Mouse (Mus musculus): ENCODE data around the gene Gm266. TPM values are rescaled to one million over a fixed set of nuclear protein-coding genes. Genes with fewer than 3 reads are reported as not detected.
"Not testable (repeated sequence)": the region's sequence is repeated elsewhere in the genome, so short reads cannot be mapped to it uniquely, and the experiment has no call there.

Gene Gm266
- polyA plus RNA-seq, 1 experiment from 2014 or later = 0.52 TPM

DNA sequence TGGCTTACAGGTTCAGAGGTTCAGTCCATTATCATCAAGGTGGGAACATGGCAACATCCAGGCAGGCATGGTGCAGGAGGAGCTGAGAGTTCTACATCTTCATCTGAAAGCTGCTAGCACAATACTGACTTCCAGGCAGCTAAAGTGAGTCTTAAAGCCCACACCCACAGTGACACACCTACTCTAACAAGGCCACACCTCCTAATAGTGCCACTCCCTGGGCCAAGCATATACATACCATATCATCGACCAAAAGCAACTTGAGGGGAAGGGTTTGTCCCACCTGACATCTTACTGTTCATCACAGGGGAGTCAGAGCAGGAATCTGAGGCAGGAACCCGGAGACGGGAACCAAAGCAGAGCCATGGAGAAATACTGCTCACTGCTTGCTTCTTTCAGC lies 22.8 kb upstream of the Gm266 start:
- Histone ChIP-seq H3K27me3 (ENCODE audit: control insufficient read depth, insufficient read depth, low read depth, low read length) (peaks cover 15% of the 10 kb centered on the region), H3K9ac (ENCODE audit: low read depth, low read length) (peak overlapping the region; percentile 47), H3K4me3 (ENCODE audit: low read depth, low read length) (peak overlapping the region; percentile 43), H3K4me1 (ENCODE audit: control insufficient read depth, low read depth, low read length) (peaks cover 18% of the 10 kb centered on the region), H3K4me2 (ENCODE audit: low read depth, low read length) (peak overlapping the region; percentile 60), H3K27ac (ENCODE audit: low read length) (peak overlapping the region; percentile 73)
- peak; percentile 85 for ATAC-seq (ENCODE audit: low read depth)
- not testable (repeated sequence) for H3K9me3 ChIP-seq (replicated peaks; ENCODE audit: control insufficient read depth, low read length); H3K36me3 ChIP-seq (ENCODE audit: control insufficient read depth, insufficient read depth)
- 59% methylated on average over 3 of the region's 3 CpGs for WGBS (ENCODE audit: insufficient replicate concordance)

DNA sequence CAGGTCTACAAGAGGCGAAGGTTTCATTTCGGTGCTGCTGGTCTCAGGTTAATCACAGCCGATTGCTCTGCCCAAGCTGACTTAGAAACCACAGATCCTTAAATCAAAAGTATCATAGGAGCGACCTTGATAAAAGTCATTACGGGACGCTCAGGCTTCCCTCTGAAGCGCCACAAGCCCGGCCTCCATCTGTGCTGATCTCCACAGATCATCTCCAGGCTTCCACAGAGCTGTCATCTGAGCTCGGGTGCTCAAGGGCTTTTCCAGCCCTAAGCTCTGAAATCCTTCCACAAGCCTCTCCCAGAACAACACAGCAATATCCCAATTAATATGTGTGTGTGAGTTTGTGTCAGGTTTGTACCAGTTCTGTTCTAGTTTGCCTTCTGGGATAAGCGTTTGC lies 22.3 kb upstream of the Gm266 start:
- no peaks in the 10 kb centered on the region for H3K36me3 ChIP-seq (ENCODE audit: control insufficient read depth, insufficient read depth)
- 0 out of 2 replicates have a peak, but pooled peaks have one; percentile 40 for ATAC-seq (ENCODE audit: low read depth)
- H3K4me1 ChIP-seq (ENCODE audit: control insufficient read depth, low read depth, low read length) = peaks cover 18% of the 10 kb centered on the region
- peaks cover 18% of the 10 kb centered on the region for H3K27me3 ChIP-seq (ENCODE audit: control insufficient read depth, insufficient read depth, low read depth, low read length)
- peak overlapping the region; percentile 42 for H3K9ac ChIP-seq (ENCODE audit: low read depth, low read length)
- H3K27ac ChIP-seq (ENCODE audit: low read length) = peak overlapping the region; percentile 73
- peak overlapping the region; percentile 42 for H3K4me3 ChIP-seq (ENCODE audit: low read depth, low read length)
- H3K9me3 ChIP-seq (replicated peaks; ENCODE audit: control insufficient read depth, low read length) = no peaks in the 10 kb centered on the region
- WGBS (ENCODE audit: insufficient replicate concordance) = 71% methylated on average over 10 of the region's 10 CpGs
- H3K4me2 ChIP-seq (ENCODE audit: low read depth, low read length) = peak overlapping the region; percentile 50

DNA sequence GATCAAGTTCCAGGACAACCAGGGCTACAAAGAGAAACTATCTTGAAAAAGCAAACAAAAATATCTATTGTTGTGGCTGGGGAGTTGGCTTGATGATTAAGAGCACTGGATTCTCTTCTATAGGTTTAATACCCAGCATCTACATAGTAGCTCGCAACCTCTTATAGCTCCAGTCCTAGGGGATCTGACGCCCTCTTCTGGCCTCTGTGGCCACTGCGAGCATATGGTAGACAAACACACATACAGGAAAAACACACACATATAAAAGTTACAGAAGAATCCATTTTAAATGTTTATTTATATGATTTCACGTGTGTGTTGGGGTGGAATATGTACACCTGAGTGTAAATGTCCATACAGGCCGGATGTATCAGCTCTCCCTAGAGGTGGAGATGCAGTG lies 21.4 kb upstream of the Gm266 start:
- 0 out of 2 replicates have a peak overlapping the region, but pooled peaks have one; percentile 50 for H3K4me2 ChIP-seq (ENCODE audit: low read depth, low read length)
- H3K4me3 ChIP-seq (ENCODE audit: low read depth, low read length) = no peak overlapping the region
- 53% methylated on average over 5 of the region's 5 CpGs for WGBS (ENCODE audit: insufficient replicate concordance)
- peaks cover 18% of the 10 kb centered on the region for H3K4me1 ChIP-seq (ENCODE audit: control insufficient read depth, low read depth, low read length)
- no peak overlapping the region; the same call in 1 of the 2 replicates for H3K27ac ChIP-seq (ENCODE audit: low read length)
- no peaks in the 10 kb centered on the region; the same call in 1 of the 2 replicates for H3K9me3 ChIP-seq (replicated peaks; ENCODE audit: control insufficient read depth, low read length)
- no peaks in the 10 kb centered on the region for H3K36me3 ChIP-seq (ENCODE audit: control insufficient read depth, insufficient read depth)
- H3K27me3 ChIP-seq (ENCODE audit: control insufficient read depth, insufficient read depth, low read depth, low read length) = peaks cover 18% of the 10 kb centered on the region
- ATAC-seq (ENCODE audit: low read depth) = no peak
- no peak overlapping the region for H3K9ac ChIP-seq (ENCODE audit: low read depth, low read length)

- Histone ChIP-seq H3K4me1 (ENCODE audit: control insufficient read depth, low read depth, low read length) (peaks cover 18% of the 10 kb centered on the region), H3K4me3 (ENCODE audit: low read depth, low read length) (no peak overlapping the region), H3K4me2 (ENCODE audit: low read depth, low read length) (no peak overlapping the region), H3K36me3 (ENCODE audit: control insufficient read depth, insufficient read depth) (no peaks in the 10 kb centered on the region), H3K27ac (ENCODE audit: low read length) (no peak overlapping the region), H3K9me3 (replicated peaks; ENCODE audit: control insufficient read depth, low read length) (no peaks in the 10 kb centered on the region; the same call in 1 of the 2 replicates), H3K27me3 (ENCODE audit: control insufficient read depth, insufficient read depth, low read depth, low read length) (peaks cover 22% of the 10 kb centered on the region), H3K9ac (ENCODE audit: low read depth, low read length) (no peak overlapping the region)
- WGBS (ENCODE audit: insufficient replicate concordance) = 5% methylated on average over 12 of the region's 12 CpGs
- ATAC-seq (ENCODE audit: low read depth) = peak; percentile 64
Measured at GRCm38 (mm10) chr12:111504904-111505303, 19.3 kb upstream of the Gm266 start.

DNA sequence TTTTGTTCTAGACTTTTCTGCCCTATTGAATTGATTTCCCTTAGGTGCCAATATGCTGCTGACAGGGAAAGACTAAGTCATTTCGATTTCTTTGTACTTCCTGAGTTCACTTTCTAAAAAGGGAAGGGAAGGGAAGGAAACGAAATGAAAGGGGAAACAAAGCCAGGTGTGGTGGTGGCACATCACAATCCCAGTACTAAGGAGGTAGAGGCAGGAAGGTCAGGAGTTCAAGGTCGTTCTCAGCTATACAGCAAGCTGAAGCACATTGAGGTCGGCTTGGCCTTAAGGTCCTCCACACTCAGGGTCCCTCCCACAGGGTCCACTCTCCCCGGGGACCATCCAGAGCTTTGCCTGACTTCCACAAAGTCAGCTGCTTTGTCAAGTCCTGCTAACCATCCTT lies 17.9 kb upstream of the Gm266 start:
- WGBS (ENCODE audit: insufficient replicate concordance) = 32% methylated on average over 5 of the region's 5 CpGs
- Histone ChIP-seq H3K4me3 (ENCODE audit: low read depth, low read length) (no peak overlapping the region), H3K9ac (ENCODE audit: low read depth, low read length) (no peak overlapping the region), H3K4me1 (ENCODE audit: control insufficient read depth, low read depth, low read length) (peaks cover 12% of the 10 kb centered on the region), H3K9me3 (replicated peaks; ENCODE audit: control insufficient read depth, low read length) (no peaks in the 10 kb centered on the region; the same call in 1 of the 2 replicates), H3K27ac (ENCODE audit: low read length) (no peak overlapping the region), H3K27me3 (ENCODE audit: control insufficient read depth, insufficient read depth, low read depth, low read length) (peaks cover 22% of the 10 kb centered on the region), H3K4me2 (ENCODE audit: low read depth, low read length) (no peak overlapping the region), H3K36me3 (ENCODE audit: control insufficient read depth, insufficient read depth) (no peaks in the 10 kb centered on the region)
- no peak for ATAC-seq (ENCODE audit: low read depth)

DNA sequence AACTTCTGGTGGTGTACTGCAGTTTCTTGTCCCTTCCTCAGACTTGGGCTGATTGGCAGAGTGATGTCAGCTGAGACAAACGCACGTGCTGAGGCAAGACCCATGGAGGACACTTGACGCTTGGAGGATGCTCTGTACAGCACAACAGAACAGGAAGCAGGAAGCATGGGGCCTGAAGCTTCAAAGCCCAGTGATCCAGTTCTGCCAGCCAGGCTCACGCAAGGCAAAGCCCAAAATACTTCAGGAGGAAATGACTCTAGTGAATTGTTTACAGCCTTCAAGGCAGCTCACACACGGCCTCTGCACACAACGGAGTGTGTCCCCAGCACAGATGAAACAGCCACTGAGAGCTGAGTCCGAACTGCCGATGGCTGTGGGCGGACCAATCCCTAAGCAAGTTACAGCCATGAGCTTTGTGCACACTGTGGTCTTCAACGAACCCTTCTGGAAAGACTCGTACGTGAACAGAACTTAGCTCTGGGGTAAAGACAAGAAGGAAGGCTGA lies 17.5 kb upstream of the Gm266 start:
- peaks cover 22% of the 10 kb centered on the region for H3K27me3 ChIP-seq (ENCODE audit: control insufficient read depth, insufficient read depth, low read depth, low read length)
- WGBS (ENCODE audit: insufficient replicate concordance) = 41% methylated on average over 12 of the region's 12 CpGs

GRCm38 (mm10) chr12:111500725-111501124 lies 15.1 kb upstream of the Gm266 start:
- Histone ChIP-seq H3K4me3 (ENCODE audit: low read depth, low read length) (no peak overlapping the region), H3K27me3 (ENCODE audit: control insufficient read depth, insufficient read depth, low read depth, low read length) (peaks cover 19% of the 10 kb centered on the region), H3K4me2 (ENCODE audit: low read depth, low read length) (no peak overlapping the region), H3K4me1 (ENCODE audit: control insufficient read depth, low read depth, low read length) (peaks cover 5% of the 10 kb centered on the region), H3K9me3 (replicated peaks; ENCODE audit: control insufficient read depth, low read length) (no peaks in the 10 kb centered on the region; the same call in 1 of the 2 replicates), H3K27ac (ENCODE audit: low read length) (no peak overlapping the region), H3K36me3 (ENCODE audit: control insufficient read depth, insufficient read depth) (no peaks in the 10 kb centered on the region), H3K9ac (ENCODE audit: low read depth, low read length) (no peak overlapping the region)
- 34% methylated on average over 5 of the region's 5 CpGs for WGBS (ENCODE audit: insufficient replicate concordance)
- ATAC-seq (ENCODE audit: low read depth) = no peak

More for the DNA sequence above, 17.5 kb upstream of the Gm266 start:
- Histone ChIP-seq H3K4me3 (ENCODE audit: low read depth, low read length) (no peak overlapping the region), H3K4me1 (ENCODE audit: control insufficient read depth, low read depth, low read length) (peaks cover 9% of the 10 kb centered on the region), H3K27ac (ENCODE audit: low read length) (no peak overlapping the region), H3K9ac (ENCODE audit: low read depth, low read length) (no peak overlapping the region), H3K4me2 (ENCODE audit: low read depth, low read length) (no peak overlapping the region), H3K36me3 (ENCODE audit: control insufficient read depth, insufficient read depth) (no peaks in the 10 kb centered on the region), H3K9me3 (replicated peaks; ENCODE audit: control insufficient read depth, low read length) (no peaks in the 10 kb centered on the region; the same call in 1 of the 2 replicates)
- ATAC-seq (ENCODE audit: low read depth) = no peak

- Histone ChIP-seq H3K27me3 (ENCODE audit: control insufficient read depth, insufficient read depth, low read depth, low read length) (peaks cover 20% of the 10 kb centered on the region), H3K36me3 (ENCODE audit: control insufficient read depth, insufficient read depth) (no peaks in the 10 kb centered on the region), H3K9me3 (replicated peaks; ENCODE audit: control insufficient read depth, low read length) (no peaks in the 10 kb centered on the region; the same call in 1 of the 2 replicates), H3K27ac (ENCODE audit: low read length) (no peak overlapping the region), H3K9ac (ENCODE audit: low read depth, low read length) (no peak overlapping the region), H3K4me1 (ENCODE audit: control insufficient read depth, low read depth, low read length) (no peaks in the 10 kb centered on the region), H3K4me2 (ENCODE audit: low read depth, low read length) (no peak overlapping the region), H3K4me3 (ENCODE audit: low read depth, low read length) (no peak overlapping the region)
- ATAC-seq (ENCODE audit: low read depth) = no peak
- WGBS (ENCODE audit: insufficient replicate concordance) = 52% methylated on average over 5 of the region's 5 CpGs
Measured at GRCm38 (mm10) chr12:111499617-111500016, 14.0 kb upstream of the Gm266 start.

- H3K4me2 ChIP-seq (ENCODE audit: low read depth, low read length) = no peak overlapping the region
- no peaks in the 10 kb centered on the region for H3K9me3 ChIP-seq (replicated peaks; ENCODE audit: control insufficient read depth, low read length)
- no peak overlapping the region for H3K27ac ChIP-seq (ENCODE audit: low read length)
- no peak for ATAC-seq (ENCODE audit: low read depth)
- H3K9ac ChIP-seq (ENCODE audit: low read depth, low read length) = no peak overlapping the region
- no peak overlapping the region for H3K4me3 ChIP-seq (ENCODE audit: low read depth, low read length)
- peaks cover 7% of the 10 kb centered on the region for H3K27me3 ChIP-seq (ENCODE audit: control insufficient read depth, insufficient read depth, low read depth, low read length)
- no peaks in the 10 kb centered on the region for H3K36me3 ChIP-seq (ENCODE audit: control insufficient read depth, insufficient read depth)
- no peaks in the 10 kb centered on the region for H3K4me1 ChIP-seq (ENCODE audit: control insufficient read depth, low read depth, low read length)
- WGBS (ENCODE audit: insufficient replicate concordance) = 40% methylated on average over 2 of the region's 2 CpGs
Measured at GRCm38 (mm10) chr12:111497076-111497475, 11.5 kb upstream of the Gm266 start.

Data from liver, embryonic 16.5 days (tissue).